Mouse (Mus musculus): ENCODE results near the gene Sart1.

DNA sequence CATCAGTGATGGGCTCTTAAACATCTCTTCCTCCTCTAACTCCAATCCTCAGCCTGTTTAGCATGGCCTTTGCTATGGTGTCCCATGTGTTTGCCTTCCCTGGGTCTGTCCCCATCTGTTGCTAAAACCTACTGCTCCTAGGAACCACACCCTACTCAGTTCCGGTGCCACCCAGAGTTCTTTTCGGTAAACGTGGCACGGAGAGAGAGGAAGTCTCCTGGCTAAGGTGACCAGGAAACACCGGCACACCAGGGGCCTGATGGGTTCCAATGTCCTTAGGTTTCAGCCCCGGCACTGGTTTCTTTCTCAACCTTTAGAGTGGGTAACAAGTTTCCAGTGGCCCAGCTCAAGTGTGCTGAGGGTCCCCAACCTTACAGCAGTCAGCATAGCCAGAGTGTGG, 32.1 kb upstream of the Sart1 start:
- TF ChIP-seq CTCF (IDR thresholded peaks at IDR 0.05; ENCODE audit: low read depth, low read length): no peak
- no peak for TF ChIP-seq GATA2 (IDR thresholded peaks at IDR 0.05; ENCODE audit: borderline replicate concordance, low read depth, low read length)
- TF ChIP-seq GATA1 (IDR thresholded peaks at IDR 0.05; ENCODE audit: borderline replicate concordance, low read length): no peak
- TF ChIP-seq POLR2AphosphoS5 (IDR thresholded peaks at IDR 0.05; ENCODE audit: insufficient replicate concordance, low read depth, low read length): no peak
- no peak for TF ChIP-seq TAL1 (conservative IDR thresholded peaks at IDR 0.05; ENCODE audit: low read depth, low read length)

Data from G1E (cell line).